Mouse (Mus musculus): ENCODE data around the gene Celf2.

GRCm38 (mm10) chr2:7222886-7223285, 286.5 kb downstream of the Celf2 start:
- TF ChIP-seq POLR2A (IDR thresholded peaks at IDR 0.05; ENCODE audit: low read depth, low read length) (no peak), CTCF (IDR thresholded peaks at IDR 0.05; ENCODE audit: extremely low read depth, insufficient read length, insufficient replicate concordance, low read depth, low read length) (no peak)
